Mouse (Mus musculus) testis, adult 2 months (tissue): ENCODE data around the gene Icosl. TPM values are rescaled to one million over a fixed set of nuclear protein-coding genes. Genes with fewer than 3 reads are reported as not detected.
A peak's percentile ranks its signal among the peaks of the same experiment; 100 is the strongest.

ENCODE experiments used
- H3K27ac ChIP-seq: fragments of 200-500 bp; 2 replicates; pipeline ENCODE4 v1.5.1; 2012; ENCODE audit warnings: low read depth, low read length; ENCODE audit not compliant: control insufficient read depth, insufficient read depth
- H3K27me3 ChIP-seq: fragments of 200-500 bp; 2 replicates; pipeline ENCODE4 v1.6.1; 2012; ENCODE audit warnings: mild to moderate bottlenecking, low read length, moderate library complexity; ENCODE audit not compliant: control insufficient read depth, insufficient read depth
- H3K36me3 ChIP-seq: fragments of 200-500 bp; 2 replicates; pipeline ENCODE4 v1.6.1; 2012; ENCODE audit warnings: mild to moderate bottlenecking, low read length; ENCODE audit not compliant: control insufficient read depth, insufficient read depth
- H3K4me1 ChIP-seq: fragments of 200-500 bp; 2 replicates; pipeline ENCODE4 v1.6.1; 2012; ENCODE audit warnings: low read length; ENCODE audit not compliant: control insufficient read depth, insufficient read depth
- H3K4me3 ChIP-seq: fragments of 200-500 bp; 2 replicates; pipeline ENCODE4 v1.5.1; 2012; ENCODE audit warnings: low read depth, mild to moderate bottlenecking, low read length, moderate library complexity, mixed read lengths; ENCODE audit not compliant: control insufficient read depth
- CTCF ChIP-seq: fragments of 200-500 bp; IDR thresholded peaks from 2 replicates; pipeline ENCODE4 v1.5.1; 2012; ENCODE audit warnings: low read depth, mild to moderate bottlenecking, inconsistent platforms, low read length, moderate library complexity; ENCODE audit not compliant: control insufficient read depth, insufficient read depth, insufficient replicate concordance
- POLR2A ChIP-seq: fragments of 200-500 bp; IDR thresholded peaks from 2 replicates; pipeline ENCODE4 v1.6.1; 2012; ENCODE audit warnings: low read depth, mild to moderate bottlenecking, inconsistent platforms, low read length, moderate library complexity; ENCODE audit not compliant: control insufficient read depth
- polyA plus RNA-seq: library from polyadenylated mRNA; depleted of rRNA; stranded (reverse); fragments of >200 nt; gene quantifications from 2 replicates; pipeline ENCODE4 v1.2.3, GENCODE M21; 2012; rRNA removed

The Icosl gene
- polyA plus RNA-seq, 1 experiment, result 3.1 TPM

DNA sequence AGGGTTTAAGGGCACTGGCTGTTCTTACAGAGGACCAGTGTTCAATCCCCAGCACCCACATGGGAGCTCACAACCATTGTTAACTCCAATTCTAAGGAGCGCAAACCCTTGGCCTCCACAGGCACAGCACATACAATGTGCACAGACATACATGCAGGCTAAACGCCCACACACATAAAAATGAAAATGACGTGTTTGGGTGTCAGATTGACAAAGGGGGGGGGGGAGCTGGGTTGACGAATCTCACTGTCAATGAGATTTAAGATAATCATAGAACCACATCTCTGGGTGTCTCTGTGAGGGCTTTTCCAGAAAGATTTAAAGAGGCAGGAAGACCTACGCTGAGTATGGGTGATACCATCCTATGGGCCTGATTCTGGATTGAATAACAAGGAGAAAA is 57.2 kb downstream of the Icosl start:
- Histone ChIP-seq H3K27me3 (no peaks in the 10 kb centered on the region), H3K4me1 (peaks cover 5% of the 10 kb centered on the region; the same call in 1 of the 2 replicates), H3K36me3 (no peaks in the 10 kb centered on the region), H3K27ac (no peak overlapping the region), H3K4me3 (no peak overlapping the region)
- TF ChIP-seq CTCF, result no peak
- no peak for TF ChIP-seq POLR2A

DNA sequence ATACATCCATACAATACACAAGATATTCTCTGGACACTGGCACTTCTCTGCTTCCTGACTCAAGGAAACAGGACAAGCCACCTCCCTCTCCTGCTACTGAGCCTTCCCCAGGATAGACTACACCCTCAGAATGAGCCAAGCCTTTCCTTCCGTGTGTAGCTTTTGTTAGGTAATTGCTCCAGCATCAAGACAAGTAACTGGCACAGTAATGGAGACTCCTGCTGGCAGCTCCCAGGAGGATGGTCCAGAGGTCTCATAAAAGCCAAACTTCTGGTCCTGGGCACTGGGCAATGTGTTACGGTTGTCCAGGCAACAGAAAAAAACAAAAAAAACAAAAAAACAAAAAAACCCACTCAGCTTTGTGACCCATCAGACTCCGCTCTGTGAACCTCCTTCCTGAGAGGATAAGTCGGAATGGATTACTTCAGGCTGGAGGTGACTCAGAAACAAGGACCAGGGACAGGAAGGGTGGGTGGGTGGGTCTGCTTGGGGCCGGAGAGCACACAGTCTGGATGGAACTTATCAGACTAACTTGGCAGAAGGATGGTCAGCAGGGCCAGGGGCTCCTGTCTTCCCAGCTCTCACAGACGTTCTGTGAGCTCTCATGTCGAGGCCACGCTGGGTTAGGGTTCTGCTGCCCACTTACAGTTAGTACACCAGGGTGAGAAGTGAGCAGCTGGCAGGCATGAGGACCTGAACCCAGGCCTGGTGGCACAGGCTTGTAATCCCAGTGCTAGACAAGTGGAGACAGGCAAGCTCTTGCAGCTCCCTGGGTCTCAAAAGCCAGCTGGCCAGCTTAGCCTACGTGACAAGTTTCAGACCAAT is 58.2 kb downstream of the Icosl start:
- Histone ChIP-seq H3K4me3 (no peak overlapping the region), H3K4me1 (peaks cover 5% of the 10 kb centered on the region; the same call in 1 of the 2 replicates), H3K36me3 (no peaks in the 10 kb centered on the region), H3K27me3 (no peaks in the 10 kb centered on the region), H3K27ac (no peak overlapping the region)
- TF ChIP-seq POLR2A, result no peak
- TF ChIP-seq CTCF, result no peak

DNA sequence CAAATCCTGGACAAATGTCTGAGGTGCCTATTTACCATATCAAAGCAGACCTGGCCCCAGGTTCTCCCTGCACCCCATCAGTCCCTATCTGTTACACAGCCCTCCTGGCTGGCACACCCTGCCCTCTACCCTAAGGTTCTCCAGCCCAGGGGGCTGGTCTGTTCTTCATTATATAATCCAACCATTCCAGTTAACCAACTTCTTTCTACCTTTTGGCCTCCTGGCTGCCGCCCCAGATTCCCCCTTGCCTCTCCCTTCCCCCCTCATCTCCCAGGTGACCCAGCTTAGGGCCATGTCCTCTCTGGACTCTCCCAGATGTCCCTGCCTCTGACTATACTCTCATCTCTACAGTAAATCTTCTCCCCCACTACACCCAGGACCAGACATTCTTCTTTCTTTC is 58.8 kb downstream of the Icosl start:
- H3K27me3 ChIP-seq, result no peaks in the 10 kb centered on the region
- no peak overlapping the region for H3K27ac ChIP-seq
- peaks cover 5% of the 10 kb centered on the region; the same call in 1 of the 2 replicates for H3K4me1 ChIP-seq
- no peaks in the 10 kb centered on the region for H3K36me3 ChIP-seq
- H3K4me3 ChIP-seq, result no peak overlapping the region
- no peak for TF ChIP-seq CTCF
- no peak for TF ChIP-seq POLR2A

DNA sequence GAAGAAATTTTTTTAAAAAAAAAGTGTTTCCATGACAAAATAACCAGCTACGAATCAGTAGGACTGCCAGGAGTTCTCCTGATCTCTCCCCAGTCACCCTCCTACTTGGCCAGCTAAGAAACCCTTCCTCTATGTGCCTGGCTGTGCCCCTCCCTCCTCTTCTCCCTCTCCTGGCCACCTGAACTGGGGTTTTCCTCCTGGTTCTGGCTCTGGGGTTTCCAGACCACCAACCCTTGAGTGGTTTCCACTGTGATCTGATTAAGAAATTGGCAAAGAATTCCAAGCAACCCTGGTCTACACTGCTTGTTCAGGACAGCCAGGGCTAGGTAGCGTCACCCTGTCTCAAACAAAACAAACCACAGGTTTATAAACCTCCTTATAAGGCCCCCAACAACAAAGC is 59.5 kb downstream of the Icosl start:
- no peaks in the 10 kb centered on the region for H3K36me3 ChIP-seq
- peaks cover 5% of the 10 kb centered on the region; the same call in 1 of the 2 replicates for H3K4me1 ChIP-seq
- H3K27ac ChIP-seq, result no peak overlapping the region
- TF ChIP-seq POLR2A, result no peak
- no peak for TF ChIP-seq CTCF
- no peaks in the 10 kb centered on the region for H3K27me3 ChIP-seq
- H3K4me3 ChIP-seq, result no peak overlapping the region

DNA sequence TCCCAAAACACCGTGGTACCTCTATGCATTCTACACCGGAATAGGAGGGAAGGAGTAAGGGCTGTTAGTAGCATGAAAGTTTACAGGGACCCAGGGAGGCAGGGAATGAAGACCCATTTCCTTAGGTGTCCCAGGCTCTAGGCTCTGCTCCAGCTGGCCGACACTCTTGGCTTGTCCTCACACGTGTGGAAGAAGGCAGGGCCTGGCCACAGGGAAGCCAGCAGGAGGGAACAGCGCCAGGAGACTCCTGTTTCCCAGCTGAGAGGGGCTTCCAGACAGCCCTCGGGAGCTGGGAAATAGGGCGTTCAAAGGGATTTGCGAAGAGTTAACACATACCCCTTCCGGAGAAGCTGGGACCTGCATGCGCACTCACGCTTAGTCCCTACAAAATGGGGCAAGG is 60.3 kb downstream of the Icosl start:
- peaks cover 7% of the 10 kb centered on the region for H3K4me1 ChIP-seq
- TF ChIP-seq CTCF (no peak), POLR2A (no peak)
- no peak overlapping the region for H3K27ac ChIP-seq

DNA sequence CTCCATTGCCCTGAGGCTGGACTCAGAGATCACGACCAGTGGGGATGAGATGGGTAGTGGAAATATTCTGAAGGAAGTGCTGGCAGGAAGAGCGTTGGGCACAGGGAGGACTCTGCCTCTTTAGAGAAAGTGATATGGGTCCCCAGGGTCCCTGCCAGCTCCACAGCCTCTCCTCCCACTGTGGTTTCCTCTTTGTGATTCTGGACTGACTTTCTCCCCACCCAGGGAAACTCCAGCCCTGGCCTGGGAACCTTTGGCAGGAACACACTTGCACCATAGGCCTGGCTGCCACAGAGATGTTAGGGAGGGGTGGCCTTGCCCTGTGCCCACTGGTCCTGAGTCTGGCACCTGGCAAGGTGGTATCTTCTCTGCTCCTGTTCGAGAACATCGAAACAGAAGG is 60.9 kb downstream of the Icosl start:
- TF ChIP-seq POLR2A (no peak), CTCF (no peak)
- no peaks in the 10 kb centered on the region for H3K27me3 ChIP-seq
- peak overlapping the region; percentile 54; the same call in 1 of the 2 replicates for H3K27ac ChIP-seq
- H3K4me3 ChIP-seq, result no peak overlapping the region
- H3K4me1 ChIP-seq, result peaks cover 12% of the 10 kb centered on the region
- no peaks in the 10 kb centered on the region for H3K36me3 ChIP-seq

More for the DNA sequence above, 60.3 kb downstream of the Icosl start:
- Histone ChIP-seq H3K4me3 (no peak overlapping the region), H3K27me3 (no peaks in the 10 kb centered on the region), H3K36me3 (no peaks in the 10 kb centered on the region)

Other genes with a start within 250 kb of the Icosl start
- 1.2 and 1.4 TPM in 2 replicates for gene Krtap10-4, start 242.2 kb upstream of the Icosl start, polyA plus RNA-seq
- gene Krtap10-10, start 233.4 kb upstream of the Icosl start, polyA plus RNA-seq, result not detected in 2 replicates
- not detected in 2 replicates for gene Gm36176, start 222.5 kb upstream of the Icosl start, polyA plus RNA-seq
- not detected in 2 replicates for gene Gm10318, start 216.4 kb upstream of the Icosl start, polyA plus RNA-seq
- gene Gm3285, start 207.3 kb upstream of the Icosl start, polyA plus RNA-seq, result not detected in 2 replicates
- 0.57 and 1.1 TPM in 2 replicates for gene Lrrc3, start 166.8 kb upstream of the Icosl start, polyA plus RNA-seq
- gene Trpm2, start 98.7 kb upstream of the Icosl start, polyA plus RNA-seq, result 0.17 and 0.30 TPM in 2 replicates
- gene 1810043G02Rik, start 90.8 kb upstream of the Icosl start, polyA plus RNA-seq, result 61.7 and 72.6 TPM in 2 replicates
- gene Pfkl, start 59.2 kb upstream of the Icosl start, polyA plus RNA-seq, result 16.3 and 18.3 TPM in 2 replicates
- 15.7 and 16.2 TPM in 2 replicates for gene Dnmt3l, start 27.4 kb upstream of the Icosl start, polyA plus RNA-seq
- 1.7 and 1.8 TPM in 2 replicates for gene Aire, start 25.7 kb upstream of the Icosl start, polyA plus RNA-seq
- gene D10Jhu81e, start 100.5 kb downstream of the Icosl start, polyA plus RNA-seq, result 23.2 and 26.1 TPM in 2 replicates
- gene Pwp2, start 115.8 kb downstream of the Icosl start, polyA plus RNA-seq, result 5.8 and 6.4 TPM in 2 replicates
- gene Trappc10, start 175.3 kb downstream of the Icosl start, polyA plus RNA-seq, result 20.3 and 20.4 TPM in 2 replicates